Mouse (Mus musculus): Measurements from ENCODE around the gene Olfr694. TPM values are rescaled to one million over a fixed set of nuclear protein-coding genes. Genes with fewer than 3 reads are reported as not detected.
"Not testable (repeated sequence)": the region's sequence is repeated elsewhere in the genome, so short reads cannot be mapped to it uniquely, and the experiment has no call there.

Olfr694 gene
- not detected in 2 replicates for polyA plus RNA-seq (2012; rRNA removed)
- not detected in 2 replicates for polyA plus RNA-seq (2014; fragmentation: Nextera tagmentation; extraction: Ambion mirVana)

GRCm38 (mm10) chr7:106691714-106692113, at the start of gene Olfr694:
Gene Olfr694, minus strand, starts transcription at chr7:106691814.
- Histone ChIP-seq H3K9me3 (ENCODE audit: control insufficient read depth, low read length) (no peaks in the 10 kb centered on the region), H3K4me2 (ENCODE audit: low read depth) (no peak within 1 kb of the TSS), H3K4me3 (ENCODE audit: insufficient read depth in 1 of 2, low read depth in 2 of 2, low read length in 2 of 2) (no peak within 1 kb of the TSS), H3K27ac (no peak within 1 kb of the TSS), H3K27me3 (ENCODE audit: control insufficient read depth, insufficient read depth, low read length) (no peaks in the 10 kb centered on the region), H3K36me3 (replicated peaks; ENCODE audit: control insufficient read depth, insufficient read depth, low read depth) (no peaks in the 10 kb centered on the region), H3K4me1 (replicated peaks; ENCODE audit: control insufficient read depth in 2 of 2, insufficient read depth in 2 of 2, low read length in 1 of 2) (no peaks in the 10 kb centered on the region), H3K9ac (replicated peaks) (no peak within 1 kb of the TSS)
- no peak for TF ChIP-seq CTCF (IDR thresholded peaks at IDR 0.05; ENCODE audit: low read depth)
- TF ChIP-seq EP300 (IDR thresholded peaks at IDR 0.05; ENCODE audit: low read depth), result no peak
- 77% methylated on average over 1 of the region's 1 CpGs for WGBS (ENCODE audit: insufficient replicate concordance)
- DNase-seq (ENCODE audit: low read depth in 3 of 3, low spot score in 3 of 3), result no peak
- ATAC-seq (ENCODE audit: insufficient read depth), result no peak

GRCm38 (mm10) chr7:106737028-106737427, 45.4 kb upstream of the Olfr694 start:
- Histone ChIP-seq H3K4me3 (ENCODE audit: insufficient read depth in 1 of 2, low read depth in 2 of 2, low read length in 2 of 2) (no peak overlapping the region), H3K9me3 (ENCODE audit: control insufficient read depth, low read length) (no peaks in the 10 kb centered on the region), H3K27ac (no peak overlapping the region), H3K4me2 (ENCODE audit: low read depth) (no peak overlapping the region), H3K27me3 (ENCODE audit: control insufficient read depth, insufficient read depth, low read length) (no peaks in the 10 kb centered on the region), H3K9ac (replicated peaks) (no peak overlapping the region), H3K4me1 (replicated peaks; ENCODE audit: control insufficient read depth in 2 of 2, insufficient read depth in 2 of 2, low read length in 1 of 2) (no peaks in the 10 kb centered on the region), H3K36me3 (replicated peaks; ENCODE audit: control insufficient read depth, insufficient read depth, low read depth) (no peaks in the 10 kb centered on the region)
- DNase-seq (ENCODE audit: low read depth in 3 of 3, low spot score in 3 of 3) (no peak), ATAC-seq (ENCODE audit: insufficient read depth) (no peak)
- TF ChIP-seq CTCF (IDR thresholded peaks at IDR 0.05; ENCODE audit: low read depth), result no peak
- TF ChIP-seq EP300 (IDR thresholded peaks at IDR 0.05; ENCODE audit: low read depth), result no peak

GRCm38 (mm10) chr7:106733717-106734116, 42.1 kb upstream of the Olfr694 start:
- no peak for DNase-seq (ENCODE audit: low read depth in 3 of 3, low spot score in 3 of 3)
- Histone ChIP-seq H3K27me3 (ENCODE audit: control insufficient read depth, insufficient read depth, low read length) (no peaks in the 10 kb centered on the region), H3K36me3 (replicated peaks; ENCODE audit: control insufficient read depth, insufficient read depth, low read depth) (no peaks in the 10 kb centered on the region), H3K4me1 (replicated peaks; ENCODE audit: control insufficient read depth in 2 of 2, insufficient read depth in 2 of 2, low read length in 1 of 2) (no peaks in the 10 kb centered on the region), H3K9me3 (ENCODE audit: control insufficient read depth, low read length) (no peaks in the 10 kb centered on the region), H3K4me3 (ENCODE audit: insufficient read depth in 1 of 2, low read depth in 2 of 2, low read length in 2 of 2) (no peak overlapping the region), H3K9ac (replicated peaks) (no peak overlapping the region), H3K27ac (no peak overlapping the region), H3K4me2 (ENCODE audit: low read depth) (no peak overlapping the region)
- WGBS (ENCODE audit: insufficient replicate concordance), result 37% methylated on average over 2 of the region's 2 CpGs
- TF ChIP-seq CTCF (IDR thresholded peaks at IDR 0.05; ENCODE audit: low read depth) (no peak), EP300 (IDR thresholded peaks at IDR 0.05; ENCODE audit: low read depth) (no peak)
- no peak for ATAC-seq (ENCODE audit: insufficient read depth)

GRCm38 (mm10) chr7:106725654-106726053, 34.0 kb upstream of the Olfr694 start:
- DNase-seq (ENCODE audit: low read depth in 3 of 3, low spot score in 3 of 3); H3K36me3 ChIP-seq (replicated peaks; ENCODE audit: control insufficient read depth, insufficient read depth, low read depth); H3K9me3 ChIP-seq (ENCODE audit: control insufficient read depth, low read length); H3K9ac ChIP-seq (replicated peaks); H3K4me1 ChIP-seq (replicated peaks; ENCODE audit: control insufficient read depth in 2 of 2, insufficient read depth in 2 of 2, low read length in 1 of 2); H3K4me2 ChIP-seq (ENCODE audit: low read depth); H3K27me3 ChIP-seq (ENCODE audit: control insufficient read depth, insufficient read depth, low read length); H3K27ac ChIP-seq; H3K4me3 ChIP-seq (ENCODE audit: insufficient read depth in 1 of 2, low read depth in 2 of 2, low read length in 2 of 2): not testable (repeated sequence)
- WGBS (ENCODE audit: insufficient replicate concordance), result 35% methylated on average over 2 of the region's 2 CpGs
- ATAC-seq (ENCODE audit: insufficient read depth), result peak; percentile 33; the same call in 1 of the 2 replicates

GRCm38 (mm10) chr7:106716296-106716695, 24.7 kb upstream of the Olfr694 start, which contains the start of gene Olfr695:
Gene Olfr695, minus strand, starts transcription at chr7:106716396.
- no peak within 1 kb of the TSS for H3K4me2 ChIP-seq (ENCODE audit: low read depth)
- no peaks in the 10 kb centered on the region for H3K27me3 ChIP-seq (ENCODE audit: control insufficient read depth, insufficient read depth, low read length)
- TF ChIP-seq CTCF (IDR thresholded peaks at IDR 0.05; ENCODE audit: low read depth), result no peak
- TF ChIP-seq EP300 (IDR thresholded peaks at IDR 0.05; ENCODE audit: low read depth), result no peak
- no peak within 1 kb of the TSS for H3K4me3 ChIP-seq (ENCODE audit: insufficient read depth in 1 of 2, low read depth in 2 of 2, low read length in 2 of 2)
- no peaks in the 10 kb centered on the region for H3K36me3 ChIP-seq (replicated peaks; ENCODE audit: control insufficient read depth, insufficient read depth, low read depth)
- no peak for ATAC-seq (ENCODE audit: insufficient read depth)
- H3K9me3 ChIP-seq (ENCODE audit: control insufficient read depth, low read length), result no peaks in the 10 kb centered on the region
- no peak within 1 kb of the TSS for H3K9ac ChIP-seq (replicated peaks)
- no peak within 1 kb of the TSS for H3K27ac ChIP-seq
- DNase-seq (ENCODE audit: low read depth in 3 of 3, low spot score in 3 of 3), result no peak
- no peaks in the 10 kb centered on the region for H3K4me1 ChIP-seq (replicated peaks; ENCODE audit: control insufficient read depth in 2 of 2, insufficient read depth in 2 of 2, low read length in 1 of 2)

Measured in liver, embryonic 14.5 days (tissue).